Mouse (Mus musculus): Measurements from ENCODE around the gene Slc8a2.

Gene Slc8a2

DNA sequence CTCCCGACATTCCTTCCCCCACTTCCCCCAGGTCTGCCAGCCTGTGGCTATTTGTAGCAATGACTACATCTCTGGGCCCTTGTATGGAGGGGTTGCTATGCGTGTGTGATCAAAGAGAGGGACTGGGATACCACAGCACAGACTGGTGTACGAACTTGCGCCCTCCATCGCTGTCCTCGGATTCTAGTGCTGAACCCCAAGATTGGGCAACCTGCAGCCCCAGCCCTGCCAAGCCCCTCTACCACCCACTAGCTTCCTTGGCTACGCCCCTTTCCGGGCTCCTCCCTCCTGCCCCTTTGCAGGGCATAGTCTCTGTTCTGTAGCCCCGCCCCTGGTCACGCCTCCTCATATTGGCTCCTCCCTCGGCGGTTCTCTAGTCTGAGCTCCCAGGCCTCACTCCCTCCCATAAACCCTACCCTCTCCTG is at the start of gene Slc8a2:
Gene Slc8a2, plus strand, starts transcription at position 406 of the 425 bp plus-strand sequence.
- DNase-seq (ENCODE audit: low read depth, low spot score), result peak; percentile 89

DNA sequence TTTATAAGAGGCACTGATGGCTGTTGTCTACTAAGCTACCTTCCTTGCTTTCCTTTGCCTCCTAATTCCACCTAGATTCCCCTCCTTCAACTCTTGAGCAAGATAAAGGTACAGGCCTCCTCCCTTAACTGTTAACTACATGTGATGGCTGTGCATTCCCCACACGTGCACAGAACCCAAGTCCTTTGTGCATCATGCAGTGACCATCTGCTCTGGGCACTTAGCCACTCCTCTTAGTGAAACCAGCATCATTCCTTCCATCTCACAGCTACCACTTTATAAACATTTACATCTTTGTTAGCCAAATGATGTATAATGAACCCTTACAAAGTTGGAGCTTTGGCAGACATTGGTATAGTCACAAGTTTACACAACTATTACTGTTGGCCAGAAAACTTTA is 49.7 kb upstream of the Slc8a2 start:
- no peak for DNase-seq (ENCODE audit: low read depth, low spot score)

DNA sequence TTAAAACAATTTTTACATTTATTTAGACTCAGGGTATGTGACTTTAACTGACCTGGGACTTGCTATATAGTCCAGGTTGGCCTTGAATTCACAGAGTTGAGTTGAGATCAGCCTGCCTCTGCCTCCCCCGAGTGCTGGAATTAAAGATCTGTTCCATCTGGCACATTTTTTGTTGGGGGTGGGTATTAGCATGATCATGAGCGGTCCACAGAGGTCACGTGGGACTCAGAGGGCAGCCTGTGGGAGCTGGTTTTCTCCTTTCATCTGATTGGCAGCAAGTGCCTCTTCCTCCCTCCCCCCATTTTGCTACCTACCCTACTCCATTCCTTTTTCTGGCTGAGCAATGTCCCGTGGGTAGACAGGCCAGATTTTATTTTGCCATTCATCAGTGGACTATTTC is 49.0 kb upstream of the Slc8a2 start:
- DNase-seq (ENCODE audit: low read depth, low spot score), result no peak

DNA sequence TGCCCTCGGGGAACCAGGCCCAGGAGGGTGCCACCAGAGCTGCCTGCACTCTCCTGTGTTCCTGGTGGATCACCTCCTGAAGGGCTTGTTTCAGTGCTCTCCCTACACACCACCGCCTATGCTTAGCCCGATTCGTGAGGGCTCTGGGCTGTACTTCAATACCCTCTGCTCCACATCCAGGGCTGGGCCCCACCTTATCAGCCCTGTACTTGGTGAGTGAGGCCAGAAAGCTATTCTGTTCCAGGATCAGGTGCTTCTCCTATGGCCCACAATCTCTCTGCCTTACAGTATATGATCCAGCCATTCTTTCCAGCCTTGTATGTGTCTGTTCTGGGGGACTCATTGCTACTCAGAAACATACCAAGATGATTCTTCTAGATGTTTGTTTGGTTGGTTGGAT is 46.3 kb upstream of the Slc8a2 start:
- no peak for DNase-seq (ENCODE audit: low read depth, low spot score)

DNA sequence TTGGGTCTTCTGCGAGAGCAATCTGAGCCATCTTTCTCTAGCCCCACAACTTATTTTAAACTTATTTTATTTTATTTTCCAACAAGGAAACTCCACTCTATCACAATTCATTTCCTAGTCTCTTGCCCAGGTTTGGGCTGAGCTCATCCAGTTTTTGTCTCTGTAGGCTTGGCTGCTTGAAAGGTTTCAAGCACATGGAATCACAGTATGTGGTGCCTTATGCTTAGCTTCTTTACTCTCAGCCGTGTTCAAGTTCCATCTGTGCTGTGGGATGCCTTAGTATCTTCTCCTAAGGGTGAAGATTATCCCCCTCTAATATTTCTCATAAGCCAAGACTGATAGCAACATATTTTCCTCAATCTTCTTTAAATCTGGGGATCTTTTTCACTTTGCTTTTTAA is 42.0 kb upstream of the Slc8a2 start:
- DNase-seq (ENCODE audit: low read depth, low spot score), result no peak

DNA sequence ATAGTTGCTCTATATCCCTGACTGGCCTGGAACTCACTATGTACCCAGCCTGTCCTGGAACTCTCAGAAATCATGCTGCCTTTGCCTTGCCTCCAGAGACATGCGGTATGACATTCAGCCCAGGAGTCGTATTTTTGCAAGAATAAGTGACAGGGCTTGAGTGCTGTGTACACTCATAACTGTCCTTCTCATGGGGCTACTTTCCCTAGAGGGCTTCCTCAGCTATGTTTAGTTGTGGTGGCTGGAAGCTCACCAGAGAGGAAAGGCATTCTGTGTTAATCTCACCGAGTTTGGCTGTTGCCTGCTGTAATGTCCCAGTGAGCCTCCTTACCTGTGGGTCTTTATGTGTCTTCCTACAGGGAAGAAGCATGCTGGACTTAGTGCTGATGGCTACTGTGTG is 35.0 kb upstream of the Slc8a2 start:
- no peak for DNase-seq (ENCODE audit: low read depth, low spot score)

DNA sequence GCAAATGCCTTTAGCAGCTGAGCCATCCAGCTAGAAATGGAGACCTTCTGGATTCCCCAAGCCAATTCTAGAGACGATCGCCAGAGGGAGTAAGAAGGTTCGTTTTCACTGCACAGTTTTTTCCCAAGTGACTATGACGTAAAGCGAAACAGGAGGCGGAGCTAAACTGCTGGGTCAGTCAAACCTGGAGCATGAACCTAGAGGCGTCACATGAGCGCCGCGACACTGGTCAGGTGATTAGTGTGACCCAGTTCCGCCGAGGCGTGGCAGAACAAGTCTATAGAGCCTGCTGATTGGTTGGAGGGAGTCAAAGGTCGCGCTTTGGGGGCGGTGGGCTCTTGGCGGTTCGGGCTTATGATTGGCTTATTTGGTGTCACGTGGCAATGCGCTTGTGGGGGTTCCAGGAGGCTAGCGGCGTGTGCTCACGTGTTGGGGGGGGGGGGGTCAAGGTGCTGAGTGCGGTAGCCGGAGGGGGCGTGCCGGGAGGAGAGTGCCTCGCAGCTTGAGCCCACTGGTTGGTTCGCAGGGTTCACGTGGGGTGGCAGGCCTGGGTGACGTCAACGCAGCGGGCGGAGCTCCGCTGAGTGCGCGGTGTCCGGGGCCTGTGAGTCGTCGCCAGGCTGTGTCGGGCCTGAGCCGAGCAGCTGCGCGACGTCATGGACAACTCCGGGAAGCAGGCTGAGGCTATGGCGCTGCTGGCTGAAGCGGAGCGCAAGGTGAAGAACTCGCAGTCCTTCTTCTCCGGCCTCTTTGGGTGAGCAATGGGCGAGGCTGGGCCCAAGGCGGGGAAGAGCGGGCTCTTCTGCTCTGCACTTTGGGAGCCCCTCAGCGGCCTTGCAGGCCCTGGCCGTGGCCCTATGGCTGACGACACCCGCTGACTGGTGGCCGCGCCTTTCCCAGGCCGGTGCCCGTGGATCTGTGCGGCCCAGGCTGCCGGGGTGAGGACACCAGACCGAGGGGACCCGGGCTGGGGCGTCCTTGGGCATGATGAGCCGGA is 31.3 kb upstream of the Slc8a2 start, which contains the start of gene Napa:
Gene Napa, plus strand, starts transcription at position 438 of the 997 bp plus-strand sequence.
- DNase-seq (ENCODE audit: low read depth, low spot score), result peak; percentile 100

DNA sequence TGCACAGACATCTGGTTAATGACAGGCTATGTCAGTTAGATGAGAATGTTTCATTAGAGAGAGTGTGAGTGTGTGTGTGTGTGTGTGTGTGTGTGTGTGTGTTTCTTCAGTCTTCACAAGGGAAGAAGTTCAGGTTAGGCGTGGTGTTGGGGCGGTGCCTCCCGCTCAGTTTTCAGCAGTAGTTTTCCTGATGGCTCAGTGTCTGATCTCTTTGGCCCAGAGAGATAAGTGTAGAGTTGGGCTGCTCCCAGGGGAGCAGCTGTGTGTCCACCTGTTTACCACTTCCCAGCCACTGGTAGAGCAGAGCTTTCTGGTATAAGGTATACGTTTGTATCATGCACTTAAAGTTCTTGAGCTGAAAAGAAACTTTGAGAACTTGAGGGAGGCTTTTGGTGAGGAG is 29.7 kb upstream of the Slc8a2 start:
- DNase-seq (ENCODE audit: low read depth, low spot score), result no peak

DNA sequence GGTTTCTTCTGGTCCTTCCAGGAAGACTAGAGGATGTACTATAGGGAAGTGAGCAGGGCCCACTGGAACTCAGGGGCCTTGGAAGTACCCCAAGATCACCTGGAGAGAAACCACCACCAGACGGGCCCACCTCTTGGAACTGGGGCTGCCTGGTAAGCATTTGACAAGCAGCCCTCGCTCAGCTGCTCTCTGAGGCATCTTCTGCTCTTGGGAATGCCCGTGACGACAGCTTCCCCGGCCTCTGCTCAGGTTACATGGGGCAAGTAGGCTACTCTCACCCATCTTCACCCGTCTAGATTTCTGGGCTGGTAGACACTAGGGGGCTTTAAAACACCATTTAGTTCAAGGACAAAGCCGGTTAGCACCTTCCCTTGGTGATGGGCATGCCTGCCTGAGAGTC is 28.5 kb upstream of the Slc8a2 start:
- DNase-seq (ENCODE audit: low read depth, low spot score), result no peak

DNA sequence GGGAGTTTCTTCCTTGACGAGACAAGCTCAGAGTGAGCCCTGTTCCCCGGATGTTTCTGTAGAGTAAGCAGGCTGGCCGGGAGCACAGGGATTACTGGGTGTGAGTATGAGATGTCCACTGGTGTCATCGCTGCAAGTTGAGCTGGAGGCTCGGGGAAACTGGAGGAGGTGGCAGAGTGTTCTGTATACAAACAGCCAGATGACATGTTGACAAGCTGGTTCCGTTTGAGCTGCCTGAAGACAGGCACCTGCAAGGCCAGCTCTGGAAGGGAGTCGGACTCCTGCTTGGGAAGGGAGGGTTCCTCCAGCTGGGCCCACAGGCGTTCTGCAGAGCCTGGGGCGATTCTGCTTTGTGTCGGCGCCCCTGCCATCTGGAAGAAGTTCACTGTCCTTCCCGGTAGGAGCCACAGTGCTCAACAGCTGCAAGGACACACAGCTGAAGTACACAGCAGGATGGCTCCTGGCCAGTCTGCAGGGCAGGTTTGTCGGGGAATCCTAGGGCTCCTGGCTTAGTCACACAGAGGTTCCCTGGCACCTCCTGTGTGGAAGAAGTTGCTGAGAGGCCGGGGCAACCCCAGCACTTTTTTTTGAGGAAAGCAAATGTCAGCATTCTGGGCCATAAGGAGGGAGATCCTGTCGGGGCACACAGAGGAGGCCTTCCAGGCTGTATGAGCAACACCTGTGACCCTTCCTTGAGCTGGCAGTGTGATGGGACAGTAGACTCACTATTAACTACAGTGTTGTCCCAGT is 27.7 kb upstream of the Slc8a2 start:
- no peak for DNase-seq (ENCODE audit: low read depth, low spot score)

DNA sequence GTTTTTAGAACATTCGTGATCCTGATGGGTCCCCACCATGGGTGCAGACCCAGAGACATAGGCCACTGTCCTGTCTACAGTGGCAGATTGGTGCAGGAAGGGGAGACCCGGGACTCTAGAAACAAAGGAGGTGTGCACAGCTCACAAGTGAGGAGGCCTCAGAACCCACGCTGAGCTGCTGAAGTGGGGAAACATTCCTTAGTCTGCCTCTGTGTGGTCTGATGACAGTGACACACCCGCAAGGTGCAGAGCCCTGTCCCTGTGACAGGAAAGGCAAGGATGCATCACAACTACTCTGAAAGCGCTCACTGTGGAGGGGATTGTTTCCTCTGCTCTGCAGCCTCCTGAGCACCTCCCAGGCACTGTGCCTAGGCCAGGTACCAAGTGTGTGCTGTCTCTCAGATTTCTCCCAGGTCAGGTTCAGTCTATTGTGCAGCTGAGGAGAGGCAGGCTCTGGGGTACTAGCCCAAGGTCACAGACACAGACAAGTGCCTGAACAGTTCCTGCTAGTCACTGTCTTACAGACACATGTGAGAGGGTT is 26.9 kb upstream of the Slc8a2 start:
- DNase-seq (ENCODE audit: low read depth, low spot score), result no peak

DNA sequence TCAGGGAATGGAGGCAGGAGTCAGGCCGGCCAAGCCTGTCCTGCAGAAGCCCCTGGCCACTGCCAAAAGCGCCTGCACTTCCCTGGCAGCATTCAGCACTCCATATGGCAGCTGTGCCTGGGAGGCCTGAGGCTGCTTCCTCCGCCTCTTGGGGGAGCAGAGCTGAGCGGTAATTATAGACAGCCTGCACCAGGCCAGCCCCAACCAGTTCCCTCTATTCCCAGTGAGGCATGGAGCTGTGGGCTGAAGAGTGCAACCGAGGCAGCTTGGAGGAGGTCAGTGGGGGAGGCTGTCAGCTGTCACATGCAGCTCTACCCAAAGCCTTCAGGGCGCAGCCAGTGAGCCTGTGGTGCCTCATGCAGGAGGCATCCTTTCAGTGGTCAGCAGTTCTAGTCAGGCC is 25.9 kb upstream of the Slc8a2 start:
- peak; percentile 90 for DNase-seq (ENCODE audit: low read depth, low spot score)

DNA sequence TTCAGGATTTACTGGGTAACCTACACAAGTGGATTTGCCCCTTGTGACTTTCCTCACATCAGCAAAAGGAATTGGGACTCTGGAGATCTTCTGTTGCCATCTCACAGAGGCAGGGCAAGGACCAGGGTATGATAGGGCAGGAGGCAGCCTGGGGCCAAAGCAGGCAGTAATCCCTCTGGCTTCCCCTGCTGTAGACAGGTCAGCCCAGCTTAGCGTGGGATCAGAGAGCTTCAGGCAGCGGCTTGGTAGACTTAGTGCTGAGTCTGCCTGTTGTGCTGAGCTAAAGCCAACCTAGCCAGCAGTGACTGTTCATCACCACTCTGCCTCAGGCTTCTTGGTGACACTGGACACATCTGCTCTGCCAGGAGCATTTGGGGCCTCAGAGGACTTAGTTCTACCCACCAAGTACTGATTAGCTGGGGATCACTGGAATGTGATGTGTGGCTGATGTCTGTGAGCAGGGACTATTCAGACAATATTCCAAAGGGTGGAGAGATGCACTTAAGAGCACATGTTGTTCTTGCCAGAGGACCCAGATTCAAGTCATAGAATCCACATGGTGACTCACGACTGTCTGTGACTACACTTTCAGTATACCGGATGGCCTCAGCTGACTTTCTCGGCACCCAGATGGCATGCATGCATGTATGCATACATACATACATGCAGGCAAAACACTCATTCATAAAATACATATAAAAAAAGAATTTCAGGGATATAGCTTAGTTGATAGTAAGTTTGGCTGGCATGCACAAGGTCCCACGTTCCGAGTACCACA is 24.8 kb upstream of the Slc8a2 start:
- DNase-seq (ENCODE audit: low read depth, low spot score), result no peak

DNA sequence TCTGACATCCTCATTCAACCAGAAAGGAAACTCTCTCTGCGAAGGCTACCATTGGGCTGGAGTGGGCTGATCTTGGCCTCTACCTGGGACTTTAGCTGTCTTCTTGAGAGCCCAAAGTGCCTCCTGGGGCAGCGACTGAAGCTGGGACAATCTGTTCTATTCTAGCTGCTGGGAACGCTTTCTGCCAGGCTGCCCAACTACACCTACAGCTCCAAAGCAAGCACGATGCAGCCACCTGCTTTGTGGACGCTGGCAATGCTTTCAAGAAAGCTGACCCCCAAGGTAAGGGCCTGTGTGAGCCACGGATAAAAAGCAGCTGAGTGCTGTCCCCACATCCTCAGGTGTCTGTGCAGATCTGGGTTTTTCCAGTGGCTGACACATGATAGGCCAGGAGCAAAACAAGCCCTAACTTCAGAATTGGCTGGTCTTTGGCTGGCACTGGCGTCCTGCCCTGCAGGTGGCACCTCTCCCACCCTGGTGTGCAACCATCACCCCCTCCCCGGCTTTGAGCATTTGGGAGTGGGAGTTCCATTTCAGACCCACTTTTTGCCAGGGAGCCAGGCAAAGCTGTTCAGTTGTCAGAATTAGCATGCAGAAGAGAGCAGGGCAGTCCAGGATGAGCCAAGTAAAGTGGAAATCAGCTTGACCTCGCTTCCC is 20.6 kb upstream of the Slc8a2 start:
- DNase-seq (ENCODE audit: low read depth, low spot score), result no peak

DNA sequence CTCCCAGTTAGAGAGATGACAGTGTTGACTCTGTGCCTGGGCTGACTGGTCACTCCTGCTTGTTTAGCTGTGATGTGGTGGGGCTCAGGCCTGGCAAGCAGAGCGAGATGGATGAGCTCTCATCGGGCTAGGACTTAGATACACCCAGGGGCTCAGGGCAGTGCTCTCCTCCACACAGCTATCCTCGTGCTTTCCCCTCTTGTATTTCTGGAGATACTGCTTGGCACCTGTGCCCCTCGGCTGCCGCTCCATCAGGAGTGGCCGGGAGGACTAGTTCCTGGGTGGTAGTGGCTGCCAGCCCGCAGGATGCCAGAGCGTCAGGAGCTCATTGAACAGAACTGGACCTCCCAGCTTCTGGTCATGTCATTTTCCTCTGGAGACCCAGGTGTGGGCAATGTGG is 19.5 kb upstream of the Slc8a2 start:
- no peak for DNase-seq (ENCODE audit: low read depth, low spot score)

DNA sequence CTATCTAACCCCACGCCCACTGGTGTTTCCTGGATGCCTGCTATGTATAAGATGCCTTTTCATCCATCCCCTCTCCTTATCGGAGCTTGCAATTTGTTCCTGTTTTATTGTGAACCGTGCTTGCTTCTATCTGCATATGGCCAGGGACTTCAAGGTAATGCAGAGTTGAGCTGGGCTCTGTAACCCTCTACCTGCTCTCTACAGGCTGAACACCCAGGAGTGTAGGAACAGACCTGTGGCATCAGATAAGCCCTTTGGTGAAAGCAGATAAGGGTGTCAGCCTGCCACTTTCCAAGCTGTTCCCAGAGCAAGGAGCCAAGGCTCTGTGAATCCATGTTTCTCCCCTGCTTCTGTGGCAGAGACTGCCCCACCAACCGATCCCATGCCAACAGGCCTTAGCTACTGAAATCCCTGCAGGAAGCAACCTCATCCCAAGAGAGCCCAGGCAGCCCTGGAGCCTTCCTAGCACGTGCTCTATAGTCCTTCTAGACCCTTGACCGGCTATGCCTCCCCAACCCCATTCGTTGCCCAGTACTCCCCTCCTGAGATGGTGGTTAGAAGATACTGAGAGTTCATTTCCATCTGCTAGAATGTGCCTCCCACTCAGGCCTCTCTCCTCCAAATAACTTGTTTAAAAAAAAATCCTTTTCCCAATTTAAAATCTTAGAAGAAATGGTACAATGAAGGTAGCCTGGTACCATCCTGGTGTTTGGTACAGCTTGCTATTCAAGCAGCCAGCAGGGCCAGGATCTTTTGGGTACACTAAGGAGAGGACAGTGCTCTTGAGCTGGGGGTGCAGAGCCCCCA is 18.1 kb upstream of the Slc8a2 start:
- no peak for DNase-seq (ENCODE audit: low read depth, low spot score)

DNA sequence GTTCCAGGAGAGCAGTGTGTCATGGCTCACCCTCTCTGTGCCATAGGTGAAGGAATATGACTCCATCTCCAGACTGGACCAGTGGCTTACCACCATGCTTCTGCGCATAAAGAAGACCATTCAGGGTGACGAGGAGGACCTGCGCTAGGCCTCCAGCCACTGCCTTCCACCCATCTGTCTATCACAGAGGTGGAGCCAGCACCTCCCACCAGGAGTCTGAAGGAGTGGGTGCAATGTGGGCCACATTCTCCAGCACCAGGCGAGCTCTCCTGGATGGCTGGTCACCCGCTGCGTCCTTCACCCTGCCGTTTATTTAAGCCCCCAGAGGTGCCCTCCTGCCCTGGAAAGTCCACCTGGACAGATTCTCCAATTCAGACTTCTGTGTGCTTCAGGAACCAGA is 13.2 kb upstream of the Slc8a2 start:
- DNase-seq (ENCODE audit: low read depth, low spot score), result no peak

DNA sequence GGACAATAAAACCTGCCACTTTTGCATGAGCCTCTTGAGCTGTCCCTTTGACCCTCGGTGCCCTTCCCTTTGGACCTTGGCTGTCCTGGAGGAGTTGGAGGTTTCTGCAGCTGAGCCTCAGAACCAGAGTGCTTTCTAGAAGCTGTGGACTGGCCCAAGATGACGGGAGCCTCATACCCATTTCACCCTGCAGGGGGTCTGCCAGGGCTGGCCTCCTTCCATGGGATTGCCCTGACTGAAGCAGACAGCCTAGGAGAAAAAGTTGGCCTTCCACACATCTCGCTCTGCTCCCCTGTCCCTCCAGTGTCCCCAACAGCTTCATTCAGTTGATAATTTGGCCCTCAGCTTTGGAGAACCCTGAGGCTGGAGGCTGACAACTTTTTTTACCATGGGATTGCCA is 12.5 kb upstream of the Slc8a2 start:
- DNase-seq (ENCODE audit: low read depth, low spot score), result no peak

DNA sequence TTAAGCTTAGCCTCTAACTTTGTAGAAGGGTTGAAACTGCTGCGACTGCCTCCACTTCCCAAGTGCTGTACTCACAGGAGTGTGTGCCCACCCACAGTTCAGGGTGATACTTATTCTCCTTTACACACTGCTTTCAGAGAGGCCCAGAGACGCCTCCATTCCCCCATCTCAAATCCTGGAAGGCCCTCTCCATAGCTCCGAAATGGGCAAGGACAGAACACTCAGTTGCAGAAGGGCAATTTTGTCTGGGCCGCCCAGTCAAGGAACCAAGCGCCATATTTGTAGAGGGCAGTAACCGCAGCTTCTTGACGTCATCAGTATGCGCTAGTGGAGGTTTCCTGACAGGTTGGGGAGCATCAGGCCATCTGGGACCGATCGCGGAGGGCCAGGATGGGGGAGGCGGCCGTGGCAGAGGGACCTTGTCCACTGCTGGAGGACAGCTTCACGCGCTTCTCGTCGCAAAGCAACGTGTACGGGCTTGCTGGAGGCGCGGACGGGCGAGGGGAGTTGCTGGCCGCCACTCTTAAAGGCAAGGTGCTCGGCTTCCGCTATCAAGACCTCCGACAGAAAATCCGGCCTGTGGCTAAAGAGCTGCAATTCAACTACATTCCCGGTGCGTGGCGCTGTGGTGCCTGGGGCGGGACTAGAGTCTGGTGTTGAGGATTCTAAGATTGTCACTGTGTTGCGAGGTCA is 9.9 kb upstream of the Slc8a2 start, which contains the start of gene Kptn:
Gene Kptn, plus strand, starts transcription at position 327 of the 693 bp plus-strand sequence.
- peak; percentile 93 for DNase-seq (ENCODE audit: low read depth, low spot score)

DNA sequence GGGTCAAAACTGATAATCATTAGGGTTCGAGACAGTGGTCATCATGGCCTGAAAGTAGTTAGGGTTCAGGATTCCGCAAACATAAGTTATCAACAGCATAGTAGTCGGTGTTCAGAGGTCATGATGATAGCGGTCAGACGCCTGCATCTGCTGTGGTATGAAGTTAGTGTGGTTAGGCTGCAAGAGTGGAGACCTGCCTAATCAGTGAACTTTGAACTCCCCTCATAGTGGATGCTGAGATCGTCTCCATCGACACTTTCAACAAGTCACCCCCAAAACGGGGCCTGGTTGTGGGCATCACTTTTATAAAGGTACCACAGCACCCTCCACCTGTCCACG is 9.4 kb upstream of the Slc8a2 start:
- no peak for DNase-seq (ENCODE audit: low read depth, low spot score)
